Mouse (Mus musculus): ENCODE results near the gene Pip5k1b. TPM values are rescaled to one million over a fixed set of nuclear protein-coding genes. Genes with fewer than 3 reads are reported as not detected.

The Pip5k1b gene
- 5.5 and 8.0 TPM in 2 replicates for polyA plus RNA-seq (2012; ENCODE audit: low replicate concordance)

DNA sequence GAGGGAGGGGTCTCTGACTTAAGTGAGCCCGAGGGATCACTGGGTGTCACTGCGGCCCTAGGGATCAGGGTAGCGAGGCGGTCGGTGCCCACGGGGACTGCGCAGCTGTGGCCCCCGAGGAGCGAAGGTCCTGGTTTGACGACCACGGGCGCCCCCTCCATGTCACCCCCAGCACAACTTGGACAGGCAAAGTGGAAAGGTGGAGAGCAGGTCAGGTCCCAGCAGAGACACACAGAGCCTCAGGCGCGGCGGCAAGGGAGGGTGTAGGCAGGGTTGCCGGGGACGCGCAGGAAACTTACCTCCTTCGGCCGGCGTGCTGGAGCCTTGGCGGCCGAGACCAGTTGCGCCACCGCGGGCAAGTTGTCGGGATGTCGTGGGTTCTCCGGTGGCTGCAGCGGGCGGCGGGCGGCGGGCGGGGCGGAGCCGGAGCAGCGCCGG is at the start of gene Pip5k1b:
Gene Pip5k1b, minus strand, starts transcription at position 407 of the 438 bp plus-strand sequence.

DNA sequence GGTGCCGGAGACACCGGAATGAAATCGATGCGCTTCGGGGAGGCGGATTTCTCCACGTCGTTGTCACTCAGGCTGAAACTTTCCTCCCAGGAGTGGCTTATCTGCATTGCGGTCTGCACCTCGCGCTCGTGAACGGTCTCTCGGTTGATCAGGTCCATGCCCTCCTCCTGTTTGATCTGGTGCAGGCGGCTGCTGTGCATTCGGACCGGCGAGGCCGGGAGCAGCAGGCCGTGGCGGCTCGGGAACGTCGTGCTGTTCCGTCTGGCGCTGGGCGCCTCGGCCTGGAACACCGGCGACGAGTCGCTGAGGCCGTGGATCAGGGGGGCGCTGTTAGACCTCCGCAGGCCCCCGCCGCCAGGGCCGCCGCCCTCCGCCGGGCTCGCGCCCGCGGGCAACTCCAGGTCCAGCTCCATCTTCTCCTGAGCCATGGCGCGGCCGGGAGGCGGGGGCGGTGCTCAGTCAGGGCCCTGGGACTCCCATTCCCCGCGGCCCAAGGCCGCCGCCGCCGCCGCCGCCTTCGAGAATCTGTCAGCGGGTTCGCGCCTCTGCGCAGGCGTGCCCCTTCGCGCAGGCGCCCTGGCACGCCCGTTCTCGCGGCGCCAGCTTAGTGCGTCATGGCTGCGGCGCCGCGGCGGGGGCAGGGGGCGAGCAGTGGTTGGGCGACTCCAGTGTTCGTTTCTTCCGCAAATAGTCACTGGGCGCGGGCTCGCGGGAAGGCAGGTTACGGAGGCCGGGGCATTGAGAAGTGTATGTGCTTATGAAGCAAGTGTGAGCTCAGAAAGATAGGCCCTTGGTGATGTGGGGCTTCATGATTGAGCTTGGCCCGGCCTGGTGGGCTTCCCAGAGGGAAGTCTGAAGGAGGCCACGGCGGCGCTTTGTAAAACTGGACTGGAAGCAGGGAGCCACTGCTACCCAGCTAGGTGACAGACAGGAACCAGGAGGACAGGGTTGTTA is 78.5 kb downstream of the Pip5k1b start, which contains the start of gene Fam122a:
Gene Fam122a, minus strand, starts transcription at position 428 of the 954 bp plus-strand sequence.

GRCm38 (mm10) chr19:24280601-24281228 is 275.0 kb downstream of the Pip5k1b start, which contains the start of gene Fxn:
Gene Fxn (minus strand): TSS chr19:24280605.

Other genes starting within 250 kb of the Pip5k1b start
- gene Fam122a, start 78.5 kb downstream of the Pip5k1b start, polyA plus RNA-seq (2012; ENCODE audit: low replicate concordance) = 15.5 and 26.7 TPM in 2 replicates
- gene Tmem252, start 118.1 kb upstream of the Pip5k1b start, polyA plus RNA-seq (2012; ENCODE audit: low replicate concordance) = 0.05 TPM in 2 replicates

Data from leukemia stem cell, adult 10-12 weeks (primary cell).